Mouse (Mus musculus) liver, embryonic 12.5 days (tissue): ENCODE data around the gene Olfr979. TPM values are rescaled to one million over a fixed set of nuclear protein-coding genes. Genes with fewer than 3 reads are reported as not detected.
"Not testable (repeated sequence)": the region's sequence is repeated elsewhere in the genome, so short reads cannot be mapped to it uniquely, and the experiment has no call there.

Experiments
- ATAC-seq: fragments of 200-750 bp; cut with Nextera tagmentation; 2 replicates; pipeline ENCODE4 v1.8.0; 2017; ENCODE audit warnings: moderate number of reproducible peaks, mild to moderate bottlenecking, moderate library complexity
- H3K27ac ChIP-seq: fragments of 300-500 bp; sonication (generic); 2 replicates; pipeline ENCODE4 v1.5.1; 2016; ENCODE audit warnings: mild to moderate bottlenecking
- H3K27me3 ChIP-seq: fragments of 300-500 bp; sonication (generic); replicated peaks from 2 replicates; pipeline ENCODE4 v1.6.1; 2016; ENCODE audit warnings: mild to moderate bottlenecking, moderate library complexity
- H3K36me3 ChIP-seq: fragments of 300-500 bp; sonication (generic); 2 replicates; pipeline ENCODE4 v1.6.1; 2016; ENCODE audit warnings: mild to moderate bottlenecking, moderate library complexity
- H3K4me1 ChIP-seq: fragments of 300-500 bp; sonication (generic); 2 replicates; pipeline ENCODE4 v1.6.1; 2016
- H3K4me2 ChIP-seq: fragments of 300-500 bp; sonication (generic); 2 replicates; pipeline ENCODE4 v1.6.1; 2016; ENCODE audit warnings: mild to moderate bottlenecking, moderate library complexity
- H3K4me3 ChIP-seq: fragments of 300-500 bp; sonication (generic); 2 replicates; pipeline ENCODE4 v1.5.1; 2016; ENCODE audit warnings: mild to moderate bottlenecking, moderate library complexity
- H3K9ac ChIP-seq: fragments of 300-500 bp; sonication (generic); 2 replicates; pipeline ENCODE4 v1.6.1; 2016; ENCODE audit warnings: mild to moderate bottlenecking, moderate library complexity
- H3K9me3 ChIP-seq: fragments of 300-500 bp; sonication (generic); replicated peaks from 2 replicates; pipeline ENCODE4 v1.6.1; 2016; ENCODE audit warnings: mild to moderate bottlenecking, moderate library complexity
- WGBS: fragments of 180-500 bp; shearing (Covaris S2); methylation state at CpG from one replicate; pipeline ENCODE4 v1.1.7; 2016; ENCODE audit not compliant: insufficient replicate concordance; 5-methylcytosine and 5-hydroxymethylcytosine counted together
- polyA plus RNA-seq: library from polyadenylated mRNA; unstranded; fragments of >200 nt; fragmentation: Nextera tagmentation; extraction: Ambion mirVana; gene quantifications from 2 replicates; pipeline ENCODE4 v1.2.1, GENCODE M21; 2016

Gene Olfr979
- polyA plus RNA-seq: not detected in 2 replicates

GRCm38 (mm10) chr9:40003365-40003764 is at the start of gene Olfr979:
Gene Olfr979, minus strand, starts transcription at chr9:40003465.
- Histone ChIP-seq H3K4me3 (no peak within 1 kb of the TSS), H3K9me3 (no peaks in the 10 kb centered on the region), H3K27ac (no peak within 1 kb of the TSS), H3K36me3 (no peaks in the 10 kb centered on the region), H3K4me1 (no peaks in the 10 kb centered on the region), H3K27me3 (no peaks in the 10 kb centered on the region), H3K9ac (no peak within 1 kb of the TSS), H3K4me2 (no peak within 1 kb of the TSS)
- no peak for ATAC-seq
- 73% methylated on average over 1 of the region's 1 CpGs for WGBS

GRCm38 (mm10) chr9:40050138-40050537 is 46.9 kb upstream of the Olfr979 start:
- WGBS: 73% methylated on average over 19 of the region's 19 CpGs
- Histone ChIP-seq H3K4me1 (no peaks in the 10 kb centered on the region), H3K9ac (no peak overlapping the region), H3K27me3 (no peaks in the 10 kb centered on the region), H3K36me3 (no peaks in the 10 kb centered on the region), H3K4me3 (no peak overlapping the region), H3K9me3 (no peaks in the 10 kb centered on the region), H3K27ac (no peak overlapping the region), H3K4me2 (no peak overlapping the region)
- ATAC-seq: no peak

GRCm38 (mm10) chr9:40021164-40021563 is 17.9 kb upstream of the Olfr979 start, which contains the start of gene Olfr981:
Gene Olfr981, plus strand, starts transcription at chr9:40021464.
- no peak within 1 kb of the TSS for H3K4me2 ChIP-seq
- 47% methylated on average over 2 of the region's 2 CpGs for WGBS
- H3K9me3 ChIP-seq: no peaks in the 10 kb centered on the region
- H3K27me3 ChIP-seq: no peaks in the 10 kb centered on the region
- H3K4me1 ChIP-seq: no peaks in the 10 kb centered on the region
- no peak within 1 kb of the TSS for H3K9ac ChIP-seq
- H3K27ac ChIP-seq: no peak within 1 kb of the TSS
- no peak for ATAC-seq
- no peak within 1 kb of the TSS for H3K4me3 ChIP-seq
- H3K36me3 ChIP-seq: no peaks in the 10 kb centered on the region

- Histone ChIP-seq H3K4me2 (no peak within 1 kb of the TSS), H3K9ac (no peak within 1 kb of the TSS), H3K36me3 (no peaks in the 10 kb centered on the region), H3K4me1 (no peaks in the 10 kb centered on the region), H3K27ac (no peak within 1 kb of the TSS), H3K9me3 (no peaks in the 10 kb centered on the region), H3K4me3 (no peak within 1 kb of the TSS), H3K27me3 (no peaks in the 10 kb centered on the region)
- no peak for ATAC-seq
- WGBS: 74% methylated on average over 1 of the region's 1 CpGs
These were observed 6.2 kb upstream of the Olfr979 start, which contains the start of gene Olfr980 for GRCm38 (mm10) chr9:40009482-40009881. Gene Olfr980, minus strand, starts transcription at chr9:40009582.

- Histone ChIP-seq H3K27me3 (no peaks in the 10 kb centered on the region), H3K9ac (no peak within 1 kb of the TSS), H3K4me2 (no peak within 1 kb of the TSS), H3K9me3 (no peaks in the 10 kb centered on the region), H3K4me1 (no peaks in the 10 kb centered on the region), H3K4me3 (no peak within 1 kb of the TSS), H3K27ac (no peak within 1 kb of the TSS), H3K36me3 (no peaks in the 10 kb centered on the region)
- ATAC-seq: no peak
- WGBS: 72% methylated on average over 2 of the region's 2 CpGs
These were observed 11.5 kb downstream of the Olfr979 start, which contains the start of gene Olfr978 for GRCm38 (mm10) chr9:39991813-39992212. Gene Olfr978, plus strand, starts transcription at chr9:39992113.

GRCm38 (mm10) chr9:39976581-39977145 is 26.6 kb downstream of the Olfr979 start:
- not testable (repeated sequence) for H3K36me3 ChIP-seq, H3K4me1 ChIP-seq, H3K9ac ChIP-seq, H3K4me3 ChIP-seq, H3K9me3 ChIP-seq, H3K27me3 ChIP-seq, H3K27ac ChIP-seq, H3K4me2 ChIP-seq, ATAC-seq
- WGBS: 67% methylated on average over 1 of the region's 1 CpGs

- not testable (repeated sequence) for H3K4me2 ChIP-seq, H3K27ac ChIP-seq, H3K36me3 ChIP-seq, H3K4me3 ChIP-seq, H3K9ac ChIP-seq, H3K4me1 ChIP-seq, H3K9me3 ChIP-seq, ATAC-seq, H3K27me3 ChIP-seq
- 69% methylated on average over 8 of the region's 9 CpGs for WGBS
These were observed 42.2 kb downstream of the Olfr979 start, which contains the start of gene Olfr976 for GRCm38 (mm10) chr9:39961033-39961432. Gene Olfr976, minus strand, starts transcription at chr9:39961133.

- Histone ChIP-seq H3K36me3 (no peaks in the 10 kb centered on the region), H3K9ac (no peak within 1 kb of the TSS), H3K27me3 (no peaks in the 10 kb centered on the region), H3K27ac (no peak within 1 kb of the TSS), H3K4me2 (no peak within 1 kb of the TSS), H3K9me3 (no peaks in the 10 kb centered on the region), H3K4me3 (no peak within 1 kb of the TSS), H3K4me1 (no peaks in the 10 kb centered on the region)
- ATAC-seq: no peak
- WGBS: 29% methylated on average over 1 of the region's 1 CpGs
These were observed 51.3 kb downstream of the Olfr979 start, which contains the start of gene Olfr975 for GRCm38 (mm10) chr9:39951946-39952345. Gene Olfr975, minus strand, starts transcription at chr9:39952046.

Other genes with a start within 250 kb of the Olfr979 start
- gene Olfr968, start 220.2 kb downstream of the Olfr979 start, polyA plus RNA-seq: not detected in 2 replicates
- gene Olfr969, start 212.5 kb downstream of the Olfr979 start, polyA plus RNA-seq: not detected in 2 replicates
- not detected in 2 replicates for gene Olfr970, start 194.6 kb downstream of the Olfr979 start, polyA plus RNA-seq
- gene Olfr971, start 166.6 kb downstream of the Olfr979 start, polyA plus RNA-seq: not detected in 2 replicates
- not detected in 2 replicates for gene Olfr972, start 137.0 kb downstream of the Olfr979 start, polyA plus RNA-seq
- gene Olfr229, start 96.1 kb downstream of the Olfr979 start, polyA plus RNA-seq: not detected in 2 replicates
- gene Olfr974, start 66.0 kb downstream of the Olfr979 start, polyA plus RNA-seq: not detected in 2 replicates
- not detected in 2 replicates for gene Olfr975, start 51.4 kb downstream of the Olfr979 start, polyA plus RNA-seq
- gene Olfr976, start 42.3 kb downstream of the Olfr979 start, polyA plus RNA-seq: not detected in 2 replicates
- not detected in 2 replicates for gene Olfr978, start 11.4 kb downstream of the Olfr979 start, polyA plus RNA-seq
- not detected in 2 replicates for gene Olfr980, start 6.1 kb upstream of the Olfr979 start, polyA plus RNA-seq
- not detected in 2 replicates for gene Olfr981, start 18.0 kb upstream of the Olfr979 start, polyA plus RNA-seq
- not detected in 2 replicates for gene Olfr982, start 70.4 kb upstream of the Olfr979 start, polyA plus RNA-seq
- gene Olfr983, start 90.1 kb upstream of the Olfr979 start, polyA plus RNA-seq: not detected in 2 replicates
- gene Olfr984, start 110.7 kb upstream of the Olfr979 start, polyA plus RNA-seq: not detected in 2 replicates
- not detected in 2 replicates for gene Olfr985, start 126.7 kb upstream of the Olfr979 start, polyA plus RNA-seq
- gene Tmem225, start 144.7 kb upstream of the Olfr979 start, polyA plus RNA-seq: not detected in 2 replicates
- not detected in 2 replicates for gene Olfr986, start 177.5 kb upstream of the Olfr979 start, polyA plus RNA-seq
- gene Zfp202, start 188.9 kb upstream of the Olfr979 start, polyA plus RNA-seq: 2.1 TPM in 2 replicates